Mouse (Mus musculus): ENCODE measurements around the gene Mblac2. TPM values are rescaled to one million over a fixed set of nuclear protein-coding genes. Genes with fewer than 3 reads are reported as not detected.
A peak's percentile ranks its signal among the peaks of the same experiment; 100 is the strongest.

The Mblac2 gene
- polyA plus RNA-seq, 1 experiment from 2014 or later: 9.9 TPM

DNA sequence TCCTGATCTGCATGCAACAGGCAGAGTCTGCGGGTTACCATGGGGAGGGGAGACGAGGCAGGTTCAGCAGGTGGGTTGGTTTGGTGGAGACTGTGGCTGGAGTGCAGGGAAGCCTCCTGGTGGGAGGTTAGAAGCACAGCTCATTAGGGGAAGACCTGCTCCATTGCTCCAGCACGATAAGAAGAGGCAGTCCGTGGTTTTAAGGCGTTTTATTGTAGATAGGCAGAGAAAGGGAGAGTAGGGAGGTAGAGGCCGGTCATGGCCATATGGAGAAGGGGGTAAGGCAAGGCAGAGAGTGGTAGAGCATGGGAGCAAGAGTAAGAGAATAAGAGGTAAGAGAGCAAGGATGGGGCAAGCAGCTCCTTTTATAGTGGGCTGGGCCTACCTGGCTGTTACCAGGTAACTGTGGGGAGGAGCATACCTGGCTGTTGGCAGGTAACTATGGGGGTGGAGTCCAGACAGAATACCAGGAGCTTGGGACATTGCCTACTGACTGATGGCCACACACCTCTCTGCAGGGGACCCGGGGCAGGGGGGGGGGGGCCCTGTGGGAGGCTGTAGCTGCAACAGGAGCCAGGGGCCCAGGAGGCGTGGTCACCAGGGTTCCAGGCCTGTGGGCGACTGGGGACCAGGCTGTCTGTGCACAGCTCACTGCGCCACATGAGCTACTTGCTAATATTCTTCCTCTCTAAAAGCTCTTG lies 32.4 kb downstream of the Mblac2 start:
- no peaks in the 10 kb centered on the region for H3K4me1 ChIP-seq
- no peaks in the 10 kb centered on the region for H3K9me3 ChIP-seq (replicated peaks)
- H3K27ac ChIP-seq: no peak overlapping the region
- no peak overlapping the region for H3K4me3 ChIP-seq
- no peaks in the 10 kb centered on the region for H3K27me3 ChIP-seq
- no peaks in the 10 kb centered on the region for H3K36me3 ChIP-seq
- WGBS: 53% methylated on average over 10 of the region's 10 CpGs
- ATAC-seq (ENCODE audit: low FRiP score): no peak
- no peak overlapping the region for H3K9ac ChIP-seq
- no peak overlapping the region for H3K4me2 ChIP-seq (replicated peaks)

DNA sequence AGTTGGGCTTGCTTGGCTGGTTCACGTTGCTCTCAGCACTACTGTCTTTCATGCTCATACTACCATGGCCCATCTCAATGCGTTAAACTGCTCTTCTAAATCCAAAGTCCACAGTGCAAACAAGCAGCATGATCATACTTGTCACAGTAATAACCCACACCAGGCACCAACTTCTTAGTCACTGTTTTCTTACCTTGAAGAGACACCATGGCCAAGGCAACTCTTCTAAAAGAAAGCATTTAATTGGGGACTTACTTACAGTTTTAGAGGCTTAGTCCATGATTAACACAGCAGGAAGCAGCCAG lies 32.9 kb downstream of the Mblac2 start:
- WGBS: 50% methylated on average over 2 of the region's 2 CpGs
- Histone ChIP-seq H3K9ac (no peak overlapping the region), H3K27me3 (no peaks in the 10 kb centered on the region), H3K9me3 (replicated peaks) (no peaks in the 10 kb centered on the region), H3K36me3 (no peaks in the 10 kb centered on the region), H3K4me3 (no peak overlapping the region), H3K4me1 (no peaks in the 10 kb centered on the region), H3K27ac (no peak overlapping the region), H3K4me2 (replicated peaks) (no peak overlapping the region)
- ATAC-seq (ENCODE audit: low FRiP score): no peak

DNA sequence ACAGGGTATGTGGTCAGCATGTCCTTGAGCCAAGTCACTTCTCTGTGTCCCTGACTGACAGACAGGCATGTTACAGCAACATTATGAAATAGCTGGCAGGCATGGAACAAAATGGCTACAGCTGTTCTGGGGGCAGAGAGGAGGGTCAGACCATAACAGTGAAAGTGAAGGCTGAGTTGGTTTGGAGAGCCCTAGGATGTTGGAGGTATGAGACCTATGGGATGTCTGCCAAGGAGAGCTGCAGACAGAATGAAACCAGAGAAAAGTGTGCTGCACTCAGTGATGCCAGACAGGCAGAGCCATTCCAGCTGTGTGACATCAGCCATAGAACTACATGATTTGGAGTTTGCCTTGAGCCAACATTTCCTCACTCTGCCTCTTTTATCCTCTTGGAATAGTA lies 43.7 kb downstream of the Mblac2 start:
- Histone ChIP-seq H3K9me3 (replicated peaks) (no peaks in the 10 kb centered on the region), H3K36me3 (no peaks in the 10 kb centered on the region), H3K4me2 (replicated peaks) (no peak overlapping the region), H3K9ac (no peak overlapping the region), H3K27me3 (no peaks in the 10 kb centered on the region), H3K27ac (no peak overlapping the region), H3K4me1 (no peaks in the 10 kb centered on the region), H3K4me3 (no peak overlapping the region)
- no peak for ATAC-seq (ENCODE audit: low FRiP score)

DNA sequence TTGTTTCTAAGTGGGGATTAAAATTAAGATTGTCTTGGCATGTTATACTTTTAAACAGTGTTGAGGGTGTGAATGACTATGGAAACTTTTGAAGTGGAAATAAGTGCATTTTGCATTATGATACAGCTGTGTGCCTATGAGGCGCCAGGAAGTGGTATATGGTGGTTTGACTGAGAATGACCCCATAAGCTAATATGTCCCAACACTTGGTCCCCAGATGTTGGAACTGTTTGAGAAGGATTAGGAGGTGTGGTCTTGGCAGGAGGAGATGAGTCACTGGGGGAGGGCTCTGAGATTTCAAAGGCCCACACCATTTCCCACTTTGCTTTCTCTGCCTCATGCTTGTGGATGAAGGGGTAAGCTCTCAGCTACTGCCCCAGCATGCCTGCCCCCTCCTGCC lies 44.2 kb downstream of the Mblac2 start:
- Histone ChIP-seq H3K4me2 (replicated peaks) (no peak overlapping the region), H3K4me3 (no peak overlapping the region), H3K27me3 (no peaks in the 10 kb centered on the region), H3K4me1 (no peaks in the 10 kb centered on the region), H3K9ac (no peak overlapping the region), H3K27ac (no peak overlapping the region), H3K36me3 (no peaks in the 10 kb centered on the region), H3K9me3 (replicated peaks) (no peaks in the 10 kb centered on the region)
- ATAC-seq (ENCODE audit: low FRiP score): no peak
- 90% methylated on average over 1 of the region's 1 CpGs for WGBS

DNA sequence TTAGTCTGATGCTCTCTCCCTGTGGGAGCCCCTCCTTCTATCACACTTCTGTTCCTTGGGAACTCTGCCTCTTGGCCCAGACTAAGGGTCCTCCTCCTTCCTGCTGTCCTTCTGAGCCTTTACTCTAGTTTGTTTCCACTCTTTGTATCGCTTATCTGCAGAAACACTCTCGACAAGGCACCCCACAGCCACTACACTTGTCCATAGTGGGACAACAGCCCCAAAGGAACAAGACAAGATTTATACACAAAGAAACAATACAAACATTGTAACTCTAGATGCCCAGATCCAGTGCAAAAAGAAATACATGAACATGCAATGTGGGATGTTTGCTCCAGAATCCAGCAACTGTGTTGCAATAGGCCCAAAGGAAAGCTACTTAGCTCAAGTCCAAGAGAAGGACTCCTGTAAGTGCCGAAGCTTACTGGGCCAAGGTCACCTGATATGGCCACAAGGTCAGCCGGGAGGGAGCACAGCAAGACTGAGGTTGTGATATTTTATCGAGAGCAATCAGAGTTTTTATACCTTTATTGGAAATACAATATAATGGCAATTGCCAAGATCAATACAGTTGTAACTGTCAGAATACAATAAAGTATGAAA lies 46.0 kb downstream of the Mblac2 start:
- Histone ChIP-seq H3K27ac (no peak overlapping the region), H3K9ac (no peak overlapping the region), H3K9me3 (replicated peaks) (no peaks in the 10 kb centered on the region), H3K4me3 (no peak overlapping the region), H3K36me3 (no peaks in the 10 kb centered on the region), H3K4me1 (no peaks in the 10 kb centered on the region), H3K27me3 (no peaks in the 10 kb centered on the region), H3K4me2 (replicated peaks) (no peak overlapping the region)
- no peak for ATAC-seq (ENCODE audit: low FRiP score)
- whole genome bisulfite sequencing: 90% methylated on average over 5 of the region's 5 CpGs

DNA sequence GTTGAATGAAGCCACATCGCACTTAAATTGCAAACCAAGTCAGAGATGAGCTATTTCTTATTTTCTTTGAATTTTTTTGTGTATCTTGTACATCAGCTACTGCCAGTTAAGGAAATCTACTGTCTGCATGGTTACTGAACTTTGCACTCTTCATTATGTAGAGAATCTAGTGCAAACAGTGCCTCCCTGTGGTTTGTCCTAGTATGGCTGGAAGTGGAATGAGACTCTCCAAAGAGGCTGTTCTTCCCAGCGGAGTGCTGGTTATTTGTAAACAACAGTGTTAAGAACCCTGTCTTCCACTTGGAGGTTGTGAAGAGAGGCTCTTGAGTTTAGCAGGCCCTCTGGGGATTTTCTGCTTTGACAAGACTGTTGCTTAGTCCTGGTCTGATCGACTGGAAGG lies 49.2 kb downstream of the Mblac2 start:
- WGBS: 34% methylated on average over 3 of the region's 3 CpGs

DNA sequence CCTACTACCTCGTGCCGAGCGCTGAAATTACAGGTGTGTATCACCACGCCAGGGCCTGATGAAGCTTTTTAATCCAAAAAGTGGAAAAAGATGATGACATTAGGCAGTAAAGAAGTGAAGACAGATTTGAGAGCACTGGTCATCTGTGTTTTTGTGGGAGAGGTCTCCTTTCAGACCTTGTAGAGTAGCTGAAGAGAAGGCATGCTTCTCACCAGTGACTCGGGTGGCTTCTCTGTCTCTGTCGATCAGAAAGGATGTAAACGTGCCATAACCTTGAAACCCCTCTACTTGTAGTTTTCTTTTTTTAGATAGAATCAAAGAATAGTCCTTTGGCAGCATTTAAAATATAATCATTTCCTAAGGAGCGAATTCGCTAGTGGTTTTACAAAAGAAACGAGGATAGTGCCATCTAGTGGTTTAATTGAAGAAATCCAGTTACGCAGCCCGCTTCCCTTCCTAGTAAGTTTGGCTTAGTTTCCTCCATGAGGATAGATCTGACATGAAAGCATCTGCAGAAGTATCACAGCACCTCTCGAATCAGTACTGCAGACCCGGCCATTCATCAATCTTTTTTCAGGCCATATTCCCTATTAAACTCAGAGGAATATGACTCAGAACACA lies 50.5 kb downstream of the Mblac2 start:
- H3K27me3 ChIP-seq: no peaks in the 10 kb centered on the region
- ATAC-seq (ENCODE audit: low FRiP score): no peak
- H3K4me2 ChIP-seq (replicated peaks): no peak overlapping the region; the same call in 1 of the 2 replicates
- no peak overlapping the region for H3K27ac ChIP-seq
- no peaks in the 10 kb centered on the region for H3K4me1 ChIP-seq
- H3K9ac ChIP-seq: no peak overlapping the region
- WGBS: 32% methylated on average over 14 of the region's 14 CpGs
- H3K36me3 ChIP-seq: no peaks in the 10 kb centered on the region
- H3K9me3 ChIP-seq (replicated peaks): no peaks in the 10 kb centered on the region
- H3K4me3 ChIP-seq: no peak overlapping the region

More for the DNA sequence above, 49.2 kb downstream of the Mblac2 start:
- H3K9ac ChIP-seq: no peak overlapping the region
- no peak overlapping the region for H3K4me3 ChIP-seq
- no peak overlapping the region for H3K27ac ChIP-seq
- H3K4me1 ChIP-seq: no peaks in the 10 kb centered on the region
- no peaks in the 10 kb centered on the region for H3K27me3 ChIP-seq
- ATAC-seq (ENCODE audit: low FRiP score): peak; percentile 42; the same call in 1 of the 2 replicates
- H3K9me3 ChIP-seq (replicated peaks): no peaks in the 10 kb centered on the region
- H3K4me2 ChIP-seq (replicated peaks): no peak overlapping the region
- no peaks in the 10 kb centered on the region for H3K36me3 ChIP-seq

DNA sequence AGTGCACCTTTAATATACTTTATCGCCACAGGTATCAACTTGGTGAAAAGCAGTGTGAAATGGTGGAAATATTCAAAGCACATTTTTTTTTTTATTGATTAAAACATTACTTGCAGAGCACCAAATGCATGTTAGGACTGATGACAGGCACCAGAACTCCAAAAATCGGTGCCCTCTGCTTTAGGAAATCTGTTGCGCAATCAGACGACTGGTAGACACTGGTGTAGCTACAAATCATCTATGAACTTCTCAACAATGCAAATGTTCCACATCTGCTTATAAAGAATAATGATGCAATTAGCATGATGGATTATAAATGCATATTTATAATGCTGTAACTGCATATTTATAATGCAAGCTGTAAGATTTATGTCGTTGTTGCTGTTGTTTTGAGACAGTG lies 53.0 kb downstream of the Mblac2 start:
- H3K36me3 ChIP-seq: no peaks in the 10 kb centered on the region
- no peak for ATAC-seq (ENCODE audit: low FRiP score)
- no peak overlapping the region for H3K27ac ChIP-seq
- WGBS: 86% methylated on average over 5 of the region's 5 CpGs
- no peaks in the 10 kb centered on the region for H3K27me3 ChIP-seq
- no peak overlapping the region for H3K9ac ChIP-seq
- H3K9me3 ChIP-seq (replicated peaks): no peaks in the 10 kb centered on the region
- H3K4me1 ChIP-seq: no peaks in the 10 kb centered on the region
- H3K4me2 ChIP-seq (replicated peaks): no peak overlapping the region
- H3K4me3 ChIP-seq: no peak overlapping the region

DNA sequence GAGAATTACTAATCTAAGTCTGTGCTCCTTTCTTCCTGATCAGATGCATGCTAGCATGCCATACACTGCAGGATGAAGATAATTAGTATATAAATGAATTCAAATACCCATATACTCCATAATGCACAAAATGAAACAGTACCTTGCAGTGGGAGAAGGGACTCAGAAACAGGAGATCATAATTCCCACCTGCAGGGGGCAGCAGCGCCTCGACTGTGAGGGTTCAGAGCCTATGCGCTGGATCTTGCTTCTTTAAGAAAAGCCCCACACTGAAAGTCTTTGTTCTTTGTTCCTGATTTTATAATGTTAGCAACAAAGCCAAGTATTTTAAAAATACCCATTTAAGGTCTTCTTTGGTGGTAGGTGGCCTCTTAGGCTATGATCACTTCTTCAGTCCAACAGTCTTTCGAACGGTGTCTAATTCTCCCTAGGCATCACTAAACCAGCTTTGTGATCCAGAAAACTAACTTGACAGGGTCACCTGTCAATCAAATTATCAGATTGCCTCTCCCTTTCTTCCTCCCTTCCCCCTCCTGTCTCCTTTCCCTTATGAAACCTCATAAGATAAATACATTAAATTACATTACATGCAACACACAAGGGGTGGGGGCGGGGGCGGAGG lies 56.0 kb downstream of the Mblac2 start:
- peak; percentile 58; the same call in 1 of the 2 replicates for ATAC-seq (ENCODE audit: low FRiP score)

DNA sequence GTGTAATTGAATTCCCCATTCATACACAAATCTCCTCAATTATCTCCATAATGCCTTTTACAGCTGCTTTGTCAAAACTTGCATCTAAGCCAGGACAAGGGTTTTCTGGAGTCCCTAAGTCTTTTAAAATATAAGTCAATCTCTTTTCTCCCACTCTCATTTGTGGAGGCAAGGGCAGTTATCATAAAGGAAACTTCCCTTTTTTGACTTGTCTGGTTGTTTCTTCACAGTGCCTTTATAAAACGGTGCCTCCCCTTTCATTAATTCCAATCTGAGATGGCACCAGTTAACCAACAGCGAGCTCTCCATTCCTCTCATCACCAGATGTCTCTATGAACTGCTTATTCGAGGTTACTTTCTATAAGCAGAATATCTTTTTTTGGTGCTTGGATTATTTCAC lies 65.1 kb downstream of the Mblac2 start:
- 86% methylated on average over 3 of the region's 3 CpGs for WGBS
- Histone ChIP-seq H3K36me3 (no peaks in the 10 kb centered on the region), H3K27ac (no peak overlapping the region), H3K9ac (no peak overlapping the region), H3K4me2 (replicated peaks) (no peak overlapping the region), H3K27me3 (no peaks in the 10 kb centered on the region), H3K9me3 (replicated peaks) (no peaks in the 10 kb centered on the region), H3K4me3 (no peak overlapping the region), H3K4me1 (no peaks in the 10 kb centered on the region)
- no peak for ATAC-seq (ENCODE audit: low FRiP score)

More for the DNA sequence above, 56.0 kb downstream of the Mblac2 start:
- Histone ChIP-seq H3K4me3 (no peak overlapping the region), H3K27ac (no peak overlapping the region), H3K4me1 (no peaks in the 10 kb centered on the region), H3K36me3 (no peaks in the 10 kb centered on the region), H3K9me3 (replicated peaks) (no peaks in the 10 kb centered on the region), H3K27me3 (no peaks in the 10 kb centered on the region), H3K9ac (no peak overlapping the region), H3K4me2 (replicated peaks) (no peak overlapping the region)
- 81% methylated on average over 7 of the region's 7 CpGs for WGBS

DNA sequence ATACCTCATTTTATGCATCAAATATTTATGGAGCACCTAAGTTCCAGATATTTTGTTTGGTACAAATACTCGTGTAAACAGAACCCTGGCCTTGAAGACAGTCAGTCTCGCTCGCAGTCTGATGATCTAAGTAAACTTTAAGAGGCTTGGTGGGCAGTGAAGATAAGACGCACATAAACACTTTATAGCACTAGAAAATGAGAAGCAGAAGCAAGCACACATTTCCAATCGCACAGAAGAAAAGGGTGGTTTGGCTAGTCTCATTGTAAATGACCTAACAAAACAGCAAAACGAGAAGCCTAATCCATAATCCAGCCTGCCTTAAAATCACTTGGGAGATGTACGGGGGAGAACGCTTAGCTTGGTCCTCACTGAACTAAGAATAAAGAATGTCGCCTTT lies 71.3 kb downstream of the Mblac2 start:
- Histone ChIP-seq H3K9me3 (replicated peaks) (no peaks in the 10 kb centered on the region), H3K9ac (peak overlapping the region; percentile 89), H3K27me3 (no peaks in the 10 kb centered on the region), H3K4me1 (peaks cover 22% of the 10 kb centered on the region), H3K27ac (peak overlapping the region; percentile 99), H3K4me2 (replicated peaks) (peak overlapping the region; percentile 74), H3K36me3 (0 out of 2 replicates have a peak, but pooled peaks cover 3% of the 10 kb centered on the region), H3K4me3 (peak overlapping the region; percentile 80)
- WGBS: 55% methylated on average over 9 of the region's 9 CpGs
- ATAC-seq (ENCODE audit: low FRiP score): no peak

DNA sequence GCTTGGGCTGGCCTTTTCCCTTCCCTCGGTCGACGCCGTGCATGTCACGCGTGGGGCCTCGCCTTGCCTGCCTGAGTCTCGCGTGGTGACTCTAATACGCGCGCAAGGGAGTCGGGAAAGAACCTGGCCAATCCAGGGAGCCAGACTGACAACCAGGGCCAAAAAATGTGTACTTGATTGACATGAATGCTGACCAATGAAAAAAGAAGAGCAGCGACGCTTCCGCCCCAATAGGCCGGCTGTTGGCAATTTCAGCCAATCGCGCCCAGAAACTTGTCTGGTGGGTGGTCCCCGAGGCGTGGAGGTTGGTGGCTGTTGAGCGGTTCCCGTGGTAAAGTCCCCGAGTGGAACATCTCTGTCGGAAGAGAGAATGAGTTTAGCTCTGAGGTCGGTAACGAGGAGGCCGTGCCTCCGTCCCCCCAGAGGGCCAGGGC lies 71.8 kb downstream of the Mblac2 start, which contains the start of gene Cetn3:
TSS of gene Cetn3 (plus strand) at position 107 of the 434 bp plus-strand sequence.
- under 1% methylated on average over 29 of the region's 29 CpGs for WGBS
- peak within 1 kb of the TSS; percentile 89 for H3K9ac ChIP-seq
- H3K27ac ChIP-seq: peak within 1 kb of the TSS; percentile 99
- no peaks in the 10 kb centered on the region for H3K9me3 ChIP-seq (replicated peaks)
- ATAC-seq (ENCODE audit: low FRiP score): peak; percentile 96
- H3K4me2 ChIP-seq (replicated peaks): peak within 1 kb of the TSS; percentile 74
- H3K27me3 ChIP-seq: no peaks in the 10 kb centered on the region
- H3K4me3 ChIP-seq: peak within 1 kb of the TSS; percentile 80
- H3K36me3 ChIP-seq: peaks cover 7% of the 10 kb centered on the region
- H3K4me1 ChIP-seq: peaks cover 22% of the 10 kb centered on the region

All from hindbrain, embryonic 12.5 days (tissue).